Mouse (Mus musculus) large intestine, adult 2 months (tissue): Measurements from ENCODE around the gene Rnf20. TPM values are rescaled to one million over a fixed set of nuclear protein-coding genes. Genes with fewer than 3 reads are reported as not detected.

Experiments
- DNase-seq: peaks from one replicate; pipeline ENCODE4 v3.0.0-alpha.2; 2012; ENCODE audit warnings: low read depth, low spot score
- WGBS: fragments of 180-500 bp; shearing (Covaris S2); methylation state at CpG from one replicate; pipeline ENCODE4 v1.1.7; 2018; 5-methylcytosine and 5-hydroxymethylcytosine counted together
- polyA plus RNA-seq: library from polyadenylated mRNA; depleted of rRNA; stranded (reverse); fragments of >200 nt; gene quantifications from 2 replicates; pipeline ENCODE4 v1.2.3, GENCODE M21; 2012; rRNA removed

Rnf20 gene
- polyA plus RNA-seq, 1 experiment = 7.6 TPM

DNA sequence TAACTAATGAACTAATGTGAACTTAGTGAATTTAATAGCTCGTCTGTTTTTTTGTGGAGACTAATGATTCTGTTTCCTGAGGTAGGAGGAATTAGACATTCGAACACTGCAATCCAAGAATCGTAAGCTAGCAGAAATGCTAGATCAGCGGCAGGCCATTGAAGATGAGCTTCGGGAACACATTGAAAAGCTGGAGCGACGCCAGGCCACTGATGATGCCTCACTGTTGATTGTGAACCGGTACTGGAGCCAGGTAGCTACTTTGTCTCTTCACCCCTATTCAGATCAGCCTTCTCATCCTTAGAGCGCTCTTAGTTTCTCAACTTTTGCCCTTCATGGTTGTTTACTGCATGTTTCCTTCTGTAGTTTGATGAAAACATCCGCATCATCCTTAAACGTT, 6.0 kb downstream of the Rnf20 start:
- DNase-seq = no peak
- WGBS = 88% methylated on average over 11 of the region's 11 CpGs

DNA sequence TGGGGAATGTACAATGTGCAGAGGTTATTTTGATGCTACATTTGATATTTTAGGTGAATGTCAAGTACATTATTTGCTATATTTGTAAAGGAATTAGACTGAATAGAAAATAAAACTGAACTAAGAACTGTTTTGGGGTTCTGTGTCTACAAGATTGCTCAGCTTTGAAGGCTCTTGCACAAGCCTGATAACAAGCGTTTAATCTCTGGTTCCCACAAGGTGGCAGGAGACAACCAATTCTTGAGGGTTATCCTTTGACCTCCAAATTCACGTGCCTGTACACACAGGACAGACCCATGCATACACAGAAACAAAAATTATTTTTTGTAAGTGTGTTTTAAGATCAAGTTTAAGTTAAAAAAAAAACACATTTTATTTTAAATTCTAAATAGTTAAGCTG, 8.1 kb downstream of the Rnf20 start:
- DNase-seq = no peak
- 52% methylated on average over 2 of the region's 2 CpGs for WGBS

DNA sequence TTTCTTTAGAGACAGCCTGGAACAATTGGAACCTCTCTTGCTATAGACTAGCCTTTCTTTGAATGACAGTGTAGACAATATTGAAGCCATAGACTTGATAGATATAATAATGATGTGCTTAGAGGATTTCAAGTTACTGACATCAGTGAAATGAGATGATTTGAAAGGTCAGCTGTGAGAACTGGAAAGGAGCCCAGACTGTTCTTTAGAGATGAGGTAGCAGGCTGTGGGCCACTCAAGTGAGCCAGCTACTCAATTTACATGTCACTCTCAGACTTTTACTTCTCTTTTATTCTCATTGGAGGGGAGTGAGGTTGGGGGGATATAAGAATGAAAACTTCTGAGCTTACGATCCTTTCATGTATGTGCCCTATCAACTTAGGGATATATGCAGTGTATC, 27.6 kb downstream of the Rnf20 start:
- DNase-seq = no peak
- 95% methylated on average over 1 of the region's 1 CpGs for WGBS

DNA sequence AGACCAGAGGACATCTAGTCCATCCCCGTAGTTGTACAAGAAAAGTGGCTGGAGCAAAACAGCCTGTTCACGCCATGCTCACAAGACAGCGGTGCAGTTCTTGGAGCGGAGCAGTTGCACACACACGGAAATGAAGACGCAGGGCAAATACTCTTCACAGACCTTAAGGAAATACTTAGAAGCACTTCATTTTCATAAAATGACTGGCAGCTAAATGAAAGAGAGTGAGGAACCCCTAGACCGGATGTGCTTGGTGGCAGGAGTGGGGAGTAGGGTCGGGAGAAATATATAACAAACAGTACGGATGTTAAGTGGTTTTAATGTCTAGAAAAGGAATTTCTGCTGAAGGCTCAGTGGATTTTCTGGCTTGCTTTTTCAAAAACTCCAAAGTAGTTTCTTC, 29.9 kb downstream of the Rnf20 start:
- WGBS = 95% methylated on average over 9 of the region's 9 CpGs
- DNase-seq = no peak

DNA sequence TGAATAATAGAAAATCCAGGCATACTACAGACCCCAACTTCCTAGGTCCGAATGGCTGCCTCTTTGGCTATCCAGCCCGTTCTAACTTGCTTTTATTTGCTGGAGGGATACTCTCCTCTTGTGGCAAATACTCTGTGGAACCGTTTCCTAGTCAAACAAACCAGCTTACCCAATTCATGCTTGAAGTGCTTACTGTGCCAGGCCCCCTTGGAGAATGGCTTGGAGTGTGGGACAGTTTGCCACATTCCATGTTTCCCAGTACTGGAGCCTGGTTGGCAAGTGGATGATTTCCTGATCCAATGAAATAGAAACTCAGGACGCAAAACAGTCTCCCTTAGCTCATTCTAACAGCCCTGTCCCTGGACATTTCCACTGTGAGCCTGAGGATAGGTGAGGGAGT, 30.4 kb downstream of the Rnf20 start:
- no peak for DNase-seq
- WGBS = 88% methylated on average over 4 of the region's 4 CpGs

DNA sequence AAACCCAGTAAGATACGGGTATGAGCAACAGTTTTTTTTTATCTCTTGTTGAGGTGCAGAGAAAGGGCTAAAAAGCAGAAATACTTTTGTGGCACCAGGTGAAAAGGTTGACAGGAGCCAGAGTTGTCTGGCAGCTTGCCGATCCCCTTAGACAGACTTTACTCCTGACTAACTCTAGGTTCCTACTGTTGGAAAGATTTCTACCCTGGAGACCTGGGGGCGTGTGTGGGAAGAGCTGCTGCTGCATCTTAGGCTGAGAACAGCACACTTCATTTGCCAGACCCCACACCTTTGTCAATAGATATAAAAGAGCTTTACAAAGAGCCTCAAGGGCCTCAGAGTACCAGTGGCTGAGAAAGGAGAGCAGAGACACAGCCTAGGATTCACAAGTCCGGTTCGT, 33.0 kb downstream of the Rnf20 start:
- WGBS = 81% methylated on average over 5 of the region's 5 CpGs
- DNase-seq = no peak

DNA sequence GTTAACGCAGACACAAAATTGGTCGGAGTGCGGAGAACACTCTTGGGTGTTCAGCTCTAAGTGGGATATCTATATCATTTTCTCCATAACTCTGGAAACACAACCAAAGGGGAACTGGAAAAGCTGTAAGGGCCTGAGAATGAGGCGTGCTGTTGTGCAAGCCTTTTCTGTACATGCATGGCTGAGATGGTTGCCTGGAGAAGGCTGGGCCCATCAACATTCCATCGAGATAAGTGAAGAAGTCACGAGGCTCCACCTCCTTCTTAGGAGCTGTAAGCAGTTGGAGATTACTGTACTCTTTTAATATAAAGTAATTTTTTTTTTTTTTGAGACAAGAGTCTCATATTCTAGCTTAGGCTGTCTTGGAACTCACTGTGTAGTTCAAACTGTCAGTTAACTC, 44.3 kb downstream of the Rnf20 start:
- no peak for DNase-seq
- WGBS = 75% methylated on average over 6 of the region's 6 CpGs

DNA sequence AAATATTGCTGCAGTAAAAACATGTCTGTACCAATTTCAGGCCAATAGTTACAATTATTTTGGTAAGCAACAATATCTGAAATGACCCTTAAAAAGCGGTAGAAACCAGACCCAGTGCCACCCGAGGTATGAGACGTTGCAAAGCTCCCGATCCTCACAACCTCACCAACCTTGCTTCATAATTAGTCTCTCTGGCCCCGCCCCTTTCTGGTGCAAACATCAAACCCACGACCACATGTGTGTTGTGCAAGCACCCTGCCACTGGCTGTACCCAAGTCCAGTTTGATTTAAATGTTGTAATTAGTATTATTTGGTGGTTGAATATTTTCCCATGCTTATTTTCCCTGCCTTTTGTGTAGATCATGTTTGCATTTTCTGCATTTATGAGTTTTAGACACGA, 45.0 kb downstream of the Rnf20 start:
- no peak for DNase-seq
- WGBS = 52% methylated on average over 7 of the region's 7 CpGs

DNA sequence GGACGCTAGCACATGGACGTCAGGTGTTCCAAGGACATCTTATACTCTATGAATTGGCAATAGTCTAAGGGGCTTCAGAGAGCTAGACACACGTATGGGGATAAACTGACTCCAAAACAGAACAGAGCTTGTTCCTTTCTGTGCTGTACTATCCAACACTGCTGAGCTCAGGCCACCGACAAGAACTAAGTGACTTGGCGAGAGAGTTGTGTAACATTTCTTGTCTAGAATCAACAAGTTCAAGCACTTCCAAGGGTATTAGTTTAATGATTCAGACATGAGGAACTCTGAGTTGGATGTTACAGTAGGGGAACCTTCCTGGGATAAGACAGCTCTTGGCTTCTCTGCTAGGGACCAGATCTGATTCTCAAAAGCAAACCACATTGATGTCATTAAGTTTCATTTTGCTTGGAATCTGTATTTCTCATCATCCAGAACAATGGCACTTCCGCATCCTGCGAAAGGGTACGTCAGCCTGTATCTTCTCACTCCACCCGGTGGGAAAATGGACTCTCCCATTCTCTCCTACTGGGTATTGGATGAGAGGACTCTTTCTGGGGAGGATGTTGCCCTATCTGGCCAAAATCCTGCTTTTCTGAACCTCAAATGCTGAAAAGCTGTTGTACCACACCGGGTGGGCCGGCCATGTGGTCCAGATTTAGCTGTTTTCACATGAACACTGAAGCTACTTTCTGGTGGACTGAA, 48.5 kb downstream of the Rnf20 start:
- WGBS = 85% methylated on average over 11 of the region's 11 CpGs
- no peak for DNase-seq

DNA sequence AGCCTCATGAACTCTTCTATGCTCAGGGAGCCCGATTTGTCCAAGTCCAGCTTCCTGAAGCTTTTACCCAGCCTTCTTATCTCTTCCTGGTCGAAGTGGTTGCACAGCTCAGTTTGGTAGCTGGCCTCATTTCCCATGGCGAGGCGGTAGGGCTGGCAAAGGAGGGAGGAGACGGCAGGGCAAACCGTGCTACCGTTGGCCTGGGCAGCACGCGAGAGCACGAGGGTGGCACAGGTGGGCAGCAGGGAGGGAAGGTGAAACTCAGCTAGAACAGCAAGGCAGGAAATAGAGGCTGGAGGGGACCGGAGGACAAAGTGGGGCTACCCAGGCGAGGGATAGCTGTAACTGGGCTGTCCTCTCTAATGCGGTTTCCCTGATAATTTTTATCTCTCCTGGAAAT, 50.0 kb downstream of the Rnf20 start, which contains the start of gene Ppp3r2:
Gene Ppp3r2 (minus strand): TSS at position 213 of the 400 bp plus-strand sequence.
- WGBS = 89% methylated on average over 13 of the region's 13 CpGs
- no peak for DNase-seq

DNA sequence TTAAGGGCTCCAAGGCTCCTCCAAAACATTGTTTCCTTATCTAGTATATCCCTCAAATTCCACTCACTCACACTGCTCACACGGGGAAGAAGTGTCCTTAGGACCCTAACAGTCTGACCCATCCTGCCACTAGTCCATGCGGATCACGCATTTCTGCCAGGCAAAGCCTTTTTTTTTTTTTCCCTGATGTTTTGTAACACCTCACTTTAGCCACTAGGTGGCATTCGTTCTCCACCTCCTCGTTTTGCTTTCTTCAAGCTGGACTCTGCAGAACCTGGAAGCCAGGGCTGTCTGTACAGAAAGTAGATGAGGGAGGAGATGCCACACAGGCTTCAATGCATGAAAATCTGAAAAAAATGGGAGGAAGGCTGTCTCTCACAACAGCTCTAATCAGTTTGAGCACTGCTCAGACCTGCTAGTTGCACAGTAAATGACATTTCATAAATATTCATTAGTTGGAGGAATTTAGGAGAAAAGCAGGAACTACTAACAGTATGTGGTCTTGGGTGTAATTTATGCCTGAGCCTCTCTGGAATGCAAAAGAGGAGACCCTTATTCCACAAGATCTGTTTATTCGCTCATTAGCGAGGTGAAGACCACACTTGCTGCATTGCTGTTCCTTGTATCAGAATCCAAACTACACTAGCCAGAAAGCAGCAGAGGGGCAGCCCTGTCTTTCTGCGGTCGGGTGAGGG, 56.9 kb downstream of the Rnf20 start:
- WGBS = 33% methylated on average over 9 of the region's 9 CpGs

DNA sequence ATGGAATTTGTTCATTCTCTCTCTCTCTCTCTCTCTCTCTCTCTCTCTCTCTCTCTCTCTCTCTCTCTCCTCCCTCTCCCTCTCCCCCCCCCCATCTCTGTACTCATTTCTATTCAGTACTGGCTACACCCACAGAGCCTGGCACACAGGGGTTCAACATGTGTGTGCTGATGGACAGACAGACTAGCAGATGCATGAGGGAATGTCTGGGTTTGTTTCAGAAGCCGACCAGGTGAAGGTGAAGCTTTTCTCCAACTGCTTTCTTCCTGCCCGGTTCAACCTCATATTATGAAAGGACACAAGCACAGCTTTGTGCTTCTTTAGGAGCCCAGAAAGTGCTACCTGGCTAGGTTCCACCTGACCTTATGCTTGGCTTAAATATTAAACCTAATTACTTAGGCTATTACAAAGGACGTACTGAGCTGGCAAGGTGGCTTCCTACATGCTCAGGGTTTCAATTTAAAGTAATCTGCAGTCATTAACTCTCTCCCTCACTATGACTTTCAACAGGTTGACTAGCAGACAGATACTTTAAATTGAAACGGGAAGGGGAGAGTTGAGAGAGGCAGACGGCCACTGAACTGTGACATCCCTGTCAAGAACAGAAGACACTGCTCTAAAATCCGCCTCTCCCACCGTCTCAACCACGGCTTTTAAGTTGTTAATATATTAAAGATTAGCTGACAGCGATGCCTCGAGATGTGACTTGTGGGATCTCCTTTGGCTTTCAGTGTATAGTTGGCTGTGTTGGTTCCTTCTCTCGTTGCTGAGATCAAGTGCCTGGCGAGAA, 59.8 kb downstream of the Rnf20 start:
- 28% methylated on average over 12 of the region's 12 CpGs for WGBS
- DNase-seq = peak; percentile 33

More for the DNA sequence above, 56.9 kb downstream of the Rnf20 start:
- peak; percentile 38 for DNase-seq

Other genes with a start within 250 kb of the Rnf20 start
- not detected in 2 replicates for gene Acnat2, start 223.9 kb upstream of the Rnf20 start, polyA plus RNA-seq
- gene Acnat1, start 158.1 kb upstream of the Rnf20 start, polyA plus RNA-seq = 6.5 and 11.9 TPM in 2 replicates
- 0.52 and 0.99 TPM in 2 replicates for gene Baat, start 125.4 kb upstream of the Rnf20 start, polyA plus RNA-seq
- 6.1 and 6.2 TPM in 2 replicates for gene Mrpl50, start 110.9 kb upstream of the Rnf20 start, polyA plus RNA-seq
- 0.20 and 0.32 TPM in 2 replicates for gene Zfp189, start 110.8 kb upstream of the Rnf20 start, polyA plus RNA-seq
- 636 and 1,290 TPM in 2 replicates for gene Aldob, start 82.5 kb upstream of the Rnf20 start, polyA plus RNA-seq
- gene Tmem246, start 34.1 kb upstream of the Rnf20 start, polyA plus RNA-seq = 48.5 and 62.8 TPM in 2 replicates
- not detected in 2 replicates for gene Ppp3r2, start 50.0 kb downstream of the Rnf20 start, polyA plus RNA-seq
- 0.04 and 0.10 TPM in 2 replicates for gene Grin3a, start 213.7 kb downstream of the Rnf20 start, polyA plus RNA-seq